Mouse (Mus musculus) limb, embryonic 11.5 days (tissue): ENCODE results near the gene Lif. TPM values are rescaled to one million over a fixed set of nuclear protein-coding genes. Genes with fewer than 3 reads are reported as not detected.

Experiments used
- ATAC-seq: fragments of 200-750 bp; cut with Nextera tagmentation; 2 replicates; pipeline ENCODE4 v1.8.0; 2017; ENCODE audit warnings: low read depth; ENCODE audit not compliant: insufficient number of reproducible peaks, low FRiP score, low TSS enrichment
- DNase-seq: peaks from one replicate; pipeline ENCODE4 v3.0.0-alpha.2; 2015; ENCODE audit warnings: low spot score
- H3K27ac ChIP-seq: fragments of 300-500 bp; sonication (generic); replicated peaks from 2 replicates; pipeline ENCODE4 v1.5.1; 2014; ENCODE audit warnings: low read depth, mild to moderate bottlenecking, low read length
- H3K27me3 ChIP-seq: fragments of 300-500 bp; sonication (generic); 2 replicates; pipeline ENCODE4 v1.6.1; 2014; ENCODE audit warnings: mild to moderate bottlenecking, low read length, mixed read lengths; ENCODE audit not compliant: control insufficient read depth, insufficient read depth
- H3K36me3 ChIP-seq: fragments of 300-500 bp; sonication (generic); 2 replicates; pipeline ENCODE4 v1.6.1; 2014; ENCODE audit warnings: mild to moderate bottlenecking, low read length, moderate library complexity, mixed read lengths; ENCODE audit not compliant: control insufficient read depth, insufficient read depth
- H3K4me1 ChIP-seq: fragments of 300-500 bp; sonication (generic); 2 replicates; pipeline ENCODE4 v1.6.1; 2014; ENCODE audit warnings: low read length, mixed read lengths; ENCODE audit not compliant: control insufficient read depth, insufficient read depth
- H3K4me2 ChIP-seq: fragments of 300-500 bp; sonication (generic); 2 replicates; pipeline ENCODE4 v1.6.1; 2014; ENCODE audit warnings: low read depth, mild to moderate bottlenecking, moderate library complexity; ENCODE audit not compliant: severe bottlenecking
- H3K4me3 ChIP-seq: fragments of 300-500 bp; sonication (generic); 2 replicates; pipeline ENCODE4 v1.5.1; 2014; ENCODE audit warnings: low read depth, low read length
- H3K9ac ChIP-seq: fragments of 300-500 bp; sonication (generic); 2 replicates; pipeline ENCODE4 v1.6.1; 2014; ENCODE audit warnings: mild to moderate bottlenecking, low read length
- H3K9me3 ChIP-seq: fragments of 300-500 bp; sonication (generic); 2 replicates; pipeline ENCODE4 v1.6.1; 2016; ENCODE audit warnings: low read length; ENCODE audit not compliant: control insufficient read depth
- WGBS: fragments of 180-500 bp; shearing (Covaris S2); extraction: QIAGEN DNeasy Blood & Tissue Kit; methylation state at CpG from one replicate; pipeline ENCODE4 v1.1.7; 2014; 5-methylcytosine and 5-hydroxymethylcytosine counted together
- polyA plus RNA-seq: library from polyadenylated mRNA; unstranded; fragments of >200 nt; fragmentation: Nextera tagmentation; extraction: Ambion mirVana; gene quantifications from 2 replicates; pipeline ENCODE4 v1.2.1, GENCODE M21; 2014

Lif gene
- polyA plus RNA-seq, 1 experiment from 2014 or later = 0.05 TPM

- no peak for ATAC-seq
- 73% methylated on average over 8 of the region's 8 CpGs for WGBS
Observed at GRCm38 (mm10) chr11:4292224-4292887, 35.0 kb downstream of the Lif start.

GRCm38 (mm10) chr11:4292888-4293247, 35.5 kb downstream of the Lif start:
- ATAC-seq = no peak

More at GRCm38 (mm10) chr11:4292224-4292887, 35.0 kb downstream of the Lif start:
- Histone ChIP-seq H3K9ac (no peak overlapping the region), H3K27me3 (no peaks in the 10 kb centered on the region), H3K36me3 (no peaks in the 10 kb centered on the region), H3K27ac (no peak overlapping the region), H3K4me1 (peaks cover 6% of the 10 kb centered on the region; the same call in 1 of the 2 replicates), H3K9me3 (no peaks in the 10 kb centered on the region), H3K4me2 (no peak overlapping the region), H3K4me3 (no peak overlapping the region)
- no peak for DNase-seq

GRCm38 (mm10) chr11:4293481-4293880, 36.1 kb downstream of the Lif start:
- 93% methylated on average over 4 of the region's 4 CpGs for whole genome bisulfite sequencing
- H3K27me3 ChIP-seq = no peaks in the 10 kb centered on the region
- no peaks in the 10 kb centered on the region for H3K9me3 ChIP-seq
- H3K9ac ChIP-seq = no peak overlapping the region
- ATAC-seq (no peak), DNase-seq (no peak)
- no peak overlapping the region for H3K4me2 ChIP-seq
- H3K4me1 ChIP-seq = peaks cover 7% of the 10 kb centered on the region; the same call in 1 of the 2 replicates
- H3K27ac ChIP-seq = no peak overlapping the region
- H3K36me3 ChIP-seq = no peaks in the 10 kb centered on the region
- no peak overlapping the region for H3K4me3 ChIP-seq

More at GRCm38 (mm10) chr11:4292888-4293247, 35.5 kb downstream of the Lif start:
- no peak overlapping the region for H3K9ac ChIP-seq
- 87% methylated on average over 6 of the region's 6 CpGs for WGBS
- no peak overlapping the region for H3K27ac ChIP-seq
- no peaks in the 10 kb centered on the region for H3K27me3 ChIP-seq
- H3K4me1 ChIP-seq = peaks cover 6% of the 10 kb centered on the region; the same call in 1 of the 2 replicates
- DNase-seq = no peak
- no peaks in the 10 kb centered on the region for H3K9me3 ChIP-seq
- H3K4me2 ChIP-seq = no peak overlapping the region
- no peak overlapping the region for H3K4me3 ChIP-seq
- H3K36me3 ChIP-seq = no peaks in the 10 kb centered on the region

- peaks cover 12% of the 10 kb centered on the region; the same call in 1 of the 2 replicates for H3K4me1 ChIP-seq
- no peak overlapping the region for H3K9ac ChIP-seq
- H3K4me2 ChIP-seq = no peak overlapping the region
- no peaks in the 10 kb centered on the region for H3K9me3 ChIP-seq
- H3K4me3 ChIP-seq = no peak overlapping the region
- ATAC-seq (no peak), DNase-seq (no peak)
- no peaks in the 10 kb centered on the region for H3K36me3 ChIP-seq
- 86% methylated on average over 6 of the region's 6 CpGs for WGBS
- no peak overlapping the region for H3K27ac ChIP-seq
- no peaks in the 10 kb centered on the region for H3K27me3 ChIP-seq
Observed at GRCm38 (mm10) chr11:4294047-4294446, 36.7 kb downstream of the Lif start.

GRCm38 (mm10) chr11:4294495-4295351, 37.4 kb downstream of the Lif start:
- ATAC-seq (no peak), DNase-seq (no peak)
- H3K27ac ChIP-seq = no peak overlapping the region
- no peaks in the 10 kb centered on the region for H3K27me3 ChIP-seq
- 38% methylated on average over 14 of the region's 14 CpGs for WGBS
- no peak overlapping the region for H3K9ac ChIP-seq
- no peaks in the 10 kb centered on the region for H3K36me3 ChIP-seq
- H3K4me2 ChIP-seq = peak overlapping the region; percentile 10; the same call in 1 of the 2 replicates
- H3K4me3 ChIP-seq = no peak overlapping the region
- H3K9me3 ChIP-seq = no peaks in the 10 kb centered on the region
- peaks cover 14% of the 10 kb centered on the region for H3K4me1 ChIP-seq

- no peak overlapping the region for H3K9ac ChIP-seq
- DNase-seq = no peak
- no peaks in the 10 kb centered on the region for H3K9me3 ChIP-seq
- no peak overlapping the region for H3K27ac ChIP-seq
- H3K36me3 ChIP-seq = no peaks in the 10 kb centered on the region
- peaks cover 16% of the 10 kb centered on the region for H3K4me1 ChIP-seq
- H3K27me3 ChIP-seq = no peaks in the 10 kb centered on the region
- no peak for ATAC-seq
- H3K4me3 ChIP-seq = no peak overlapping the region
- WGBS = 72% methylated on average over 10 of the region's 10 CpGs
- no peak overlapping the region for H3K4me2 ChIP-seq
Observed at GRCm38 (mm10) chr11:4296610-4297275, 39.4 kb downstream of the Lif start.

- WGBS = 63% methylated on average over 3 of the region's 3 CpGs
- Histone ChIP-seq H3K27ac (no peak overlapping the region), H3K9me3 (no peaks in the 10 kb centered on the region), H3K4me3 (no peak overlapping the region), H3K9ac (no peak overlapping the region), H3K4me2 (no peak overlapping the region), H3K36me3 (no peaks in the 10 kb centered on the region), H3K4me1 (peaks cover 20% of the 10 kb centered on the region), H3K27me3 (no peaks in the 10 kb centered on the region)
- DNase-seq (no peak), ATAC-seq (no peak)
Observed at GRCm38 (mm10) chr11:4297753-4298152, 40.4 kb downstream of the Lif start.

- Histone ChIP-seq H3K4me3 (no peak overlapping the region), H3K27ac (no peak overlapping the region), H3K9me3 (no peaks in the 10 kb centered on the region), H3K36me3 (no peaks in the 10 kb centered on the region), H3K4me2 (0 out of 2 replicates have a peak overlapping the region, but pooled peaks have one; percentile 4), H3K27me3 (no peaks in the 10 kb centered on the region), H3K9ac (no peak overlapping the region), H3K4me1 (peaks cover 22% of the 10 kb centered on the region)
- ATAC-seq = no peak
- no peak for DNase-seq
- WGBS = 31% methylated on average over 7 of the region's 7 CpGs
Observed at GRCm38 (mm10) chr11:4298615-4299014, 41.3 kb downstream of the Lif start.
